Mouse (Mus musculus) lung, postnatal 0 days (tissue): ENCODE measurements at regions not wholly inside any gene's neighbourhood (a gene's known extent, or its start where the extent isn't known, plus 50 kb on each side); places are given as distances from the start of the nearest gene placed in this dataset.

Experiments
- CTCF ChIP-seq: IDR thresholded peaks from 2 replicates; pipeline ENCODE4 v1.5.1; 2016; ENCODE audit warnings: antibody characterized with exemption, mild to moderate bottlenecking
- EP300 ChIP-seq: IDR thresholded peaks from 2 replicates; pipeline ENCODE4 v1.6.1; 2016; ENCODE audit warnings: antibody characterized with exemption, mild to moderate bottlenecking, control low read depth

- no peak for TF ChIP-seq CTCF
- TF ChIP-seq EP300, result no peak
Observed at GRCm38 (mm10) chr6:31115566-31115965, 156.7 kb upstream of the Klf14 start.
